Mouse (Mus musculus) G1E (cell line): ENCODE data around the gene Rptor. TPM values are rescaled to one million over a fixed set of nuclear protein-coding genes. Genes with fewer than 3 reads are reported as not detected.
A peak's percentile ranks its signal among the peaks of the same experiment; 100 is the strongest.

ENCODE experiments used
- ATAC-seq: 2 replicates; pipeline ENCODE4 v1.8.0; 2016; ENCODE audit warnings: mild to moderate bottlenecking; ENCODE audit not compliant: insufficient number of reproducible peaks, poor library complexity, low FRiP score, severe bottlenecking; ENCODE audit errors: extremely low read depth
- DNase-seq: peaks from one replicate; pipeline ENCODE4 v3.0.0; 2012; ENCODE audit warnings: low spot score
- H3K27me3 ChIP-seq: 2 replicates; pipeline ENCODE4 v1.6.1; 2012; ENCODE audit warnings: mild to moderate bottlenecking, low read length, inconsistent platforms; ENCODE audit not compliant: insufficient read depth
- H3K36me3 ChIP-seq: replicated peaks from 2 replicates; pipeline ENCODE3; 2012; ENCODE audit warnings: mild to moderate bottlenecking, inconsistent platforms
- H3K4me1 ChIP-seq: 2 replicates; pipeline ENCODE4 v1.6.1; 2012; ENCODE audit warnings: low read depth, low read length, inconsistent platforms, mixed read lengths; ENCODE audit not compliant: insufficient read depth
- H3K4me3 ChIP-seq: 2 replicates; pipeline ENCODE4 v1.5.1; 2012; ENCODE audit warnings: low read depth, mild to moderate bottlenecking, inconsistent platforms, low read length, moderate library complexity, mixed read lengths
- H3K9me3 ChIP-seq: replicated peaks from 2 replicates; pipeline ENCODE4 v1.6.1; 2012; ENCODE audit warnings: inconsistent platforms
- CTCF ChIP-seq: IDR thresholded peaks from 2 replicates; pipeline ENCODE4 v1.5.1; 2012; ENCODE audit warnings: low read depth, low read length, inconsistent platforms, mixed read lengths
- GATA1 ChIP-seq: IDR thresholded peaks from 2 replicates; pipeline ENCODE4 v1.6.1; 2012; ENCODE audit warnings: borderline replicate concordance, low read length, inconsistent platforms, mixed read lengths
- GATA2 ChIP-seq: IDR thresholded peaks from 2 replicates; pipeline ENCODE4 v1.6.1; 2012; ENCODE audit warnings: low read depth, low read length, inconsistent platforms, borderline replicate concordance
- POLR2AphosphoS5 ChIP-seq: IDR thresholded peaks from 2 replicates; pipeline ENCODE4 v1.6.1; 2012; ENCODE audit warnings: low read depth, low read length, inconsistent platforms; ENCODE audit not compliant: insufficient replicate concordance
- TAL1 ChIP-seq: conservative IDR thresholded peaks from 2 replicates; pipeline ENCODE4 v1.6.1; 2012; ENCODE audit warnings: low read depth, low read length, inconsistent platforms, mixed read lengths
- polyA plus RNA-seq: library from polyadenylated mRNA; stranded (reverse); fragments of >175 nt; gene quantifications from 2 replicates; pipeline ENCODE4 v1.2.3, GENCODE M21; 2012
- total RNA-seq, 2 experiments: library from RNA; stranded (forward) in 1 of 2; stranded (reverse) in 1 of 2; fragments of 200-1000 nt in 1 of 2; fragments of >200 nt in 1 of 2; fragmentation: Nextera tagmentation in 1 of 2; gene quantifications; 2 replicates each; pipeline ENCODE4 v1.2.3; 2014 to 2017

Rptor gene
- total and polyA plus RNA-seq, 3 experiments: 17.9 to 51.9 (median 46.5) TPM

DNA sequence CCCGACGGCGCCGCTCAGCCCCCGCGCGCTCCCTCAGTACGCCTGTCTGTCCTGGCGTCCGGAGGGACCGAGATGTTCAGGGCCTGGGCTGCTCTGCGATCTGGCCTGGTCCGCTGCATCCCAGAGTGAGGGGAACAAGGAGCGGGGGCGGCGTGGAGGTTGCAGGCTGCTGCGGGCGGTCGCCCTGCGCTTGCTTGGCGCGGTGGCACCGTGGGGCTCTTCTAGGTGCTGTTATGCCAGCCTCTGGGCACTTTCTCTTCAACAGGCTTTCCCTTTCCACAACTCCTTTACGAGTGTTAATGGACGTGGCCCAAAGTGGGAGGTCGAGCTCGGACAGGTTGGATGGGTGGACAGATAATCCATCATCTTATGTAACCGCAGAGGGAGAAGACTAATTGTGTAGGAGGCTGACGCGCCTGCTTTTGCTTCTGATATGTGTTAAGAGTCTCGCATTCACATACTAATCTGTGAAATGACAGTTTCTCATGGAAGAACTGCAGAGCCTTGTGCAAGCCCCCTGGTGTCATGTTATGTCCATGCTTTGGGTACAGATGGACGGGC, 340.8 kb downstream of the Rptor start:
- ATAC-seq: no peak

DNA sequence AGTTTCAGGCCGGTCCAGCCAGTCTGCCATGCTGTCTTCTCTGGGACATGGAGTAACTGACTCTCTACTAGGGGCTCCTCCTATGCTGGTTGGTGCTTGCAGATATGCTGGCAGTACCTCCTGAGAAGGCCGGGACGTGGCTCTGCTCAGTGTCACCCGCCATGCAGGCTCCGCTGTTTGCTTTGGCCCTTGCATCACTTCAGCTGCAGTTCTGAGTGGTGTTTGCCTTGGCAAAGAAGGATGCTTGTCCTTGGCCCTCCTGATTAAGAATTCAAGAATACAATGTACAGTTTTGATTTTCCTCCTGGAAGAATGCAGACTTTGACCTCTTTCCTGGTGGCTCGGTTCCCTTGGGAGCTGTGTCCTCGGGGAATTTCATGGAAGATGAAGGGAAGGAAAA, 342.6 kb downstream of the Rptor start:
- DNase-seq: no peak
- H3K4me3 ChIP-seq: no peak overlapping the region
- H3K9me3 ChIP-seq: no peaks in the 10 kb centered on the region
- H3K36me3 ChIP-seq: no peaks in the 10 kb centered on the region
- peaks cover 78% of the 10 kb centered on the region for H3K27me3 ChIP-seq
- peaks cover 27% of the 10 kb centered on the region for H3K4me1 ChIP-seq
- ATAC-seq: no peak
- TF ChIP-seq GATA2 (no peak), CTCF (no peak), TAL1 (no peak), GATA1 (no peak), POLR2AphosphoS5 (no peak)

More for the DNA sequence above, 340.8 kb downstream of the Rptor start:
- TF ChIP-seq CTCF: no peak
- TF ChIP-seq GATA1: no peak
- no peak for TF ChIP-seq POLR2AphosphoS5
- TF ChIP-seq GATA2: no peak
- TF ChIP-seq TAL1: no peak
- DNase-seq: peak; percentile 27
- Histone ChIP-seq H3K27me3 (peaks cover 90% of the 10 kb centered on the region), H3K4me1 (peaks cover 29% of the 10 kb centered on the region), H3K36me3 (no peaks in the 10 kb centered on the region), H3K9me3 (no peaks in the 10 kb centered on the region), H3K4me3 (peak overlapping the region; percentile 71)

DNA sequence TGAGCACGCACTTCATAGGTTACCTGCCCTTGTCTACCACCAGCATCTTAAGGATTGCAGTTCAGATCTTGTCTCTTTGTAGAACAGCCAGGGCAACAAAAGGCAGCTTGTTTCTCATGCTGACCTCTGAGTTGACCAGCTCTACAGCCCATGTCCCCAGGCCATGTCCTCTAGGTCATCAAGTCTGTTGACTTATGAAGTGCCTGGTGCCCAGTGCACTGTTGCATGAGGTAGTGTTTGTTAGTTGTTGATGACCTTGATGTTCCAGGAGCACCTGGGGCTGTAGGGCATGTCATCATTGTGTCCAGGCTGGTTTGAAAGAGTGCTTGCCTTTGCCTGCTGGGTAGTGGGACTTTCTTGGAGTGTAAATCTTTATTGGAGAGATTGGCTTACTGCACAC, 344.7 kb downstream of the Rptor start:
- ATAC-seq: no peak
- Histone ChIP-seq H3K36me3 (no peaks in the 10 kb centered on the region), H3K4me3 (no peak overlapping the region), H3K4me1 (peaks cover 11% of the 10 kb centered on the region), H3K27me3 (peaks cover 57% of the 10 kb centered on the region), H3K9me3 (no peaks in the 10 kb centered on the region)
- no peak for DNase-seq
- TF ChIP-seq GATA1 (no peak), POLR2AphosphoS5 (no peak), CTCF (no peak), GATA2 (no peak), TAL1 (no peak)

DNA sequence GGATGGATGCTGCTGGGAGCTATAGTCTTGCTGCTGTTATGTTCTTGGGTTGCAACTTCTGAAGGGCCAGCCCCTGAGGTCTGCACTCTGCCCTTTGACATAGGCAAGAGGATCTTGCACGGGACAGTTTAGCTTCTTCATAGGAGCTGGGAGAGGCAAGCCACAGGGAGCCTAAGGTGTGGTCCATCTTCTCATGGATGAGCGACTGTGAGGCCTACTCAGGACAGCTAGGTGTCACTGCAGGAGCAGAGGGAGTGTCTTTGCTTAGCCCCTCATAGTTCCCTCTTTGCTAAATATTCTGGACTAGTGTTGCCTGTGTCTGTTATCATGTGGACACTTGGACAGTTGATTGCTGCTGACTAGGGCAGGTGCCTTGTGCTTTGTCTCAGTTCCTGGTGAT, 345.2 kb downstream of the Rptor start:
- Histone ChIP-seq H3K4me1 (peaks cover 10% of the 10 kb centered on the region), H3K9me3 (no peaks in the 10 kb centered on the region), H3K4me3 (no peak overlapping the region), H3K27me3 (peaks cover 58% of the 10 kb centered on the region), H3K36me3 (no peaks in the 10 kb centered on the region)
- TF ChIP-seq CTCF: no peak
- TF ChIP-seq GATA2: no peak
- TF ChIP-seq TAL1: no peak
- no peak for TF ChIP-seq GATA1
- TF ChIP-seq POLR2AphosphoS5: no peak
- no peak for ATAC-seq
- no peak for DNase-seq

DNA sequence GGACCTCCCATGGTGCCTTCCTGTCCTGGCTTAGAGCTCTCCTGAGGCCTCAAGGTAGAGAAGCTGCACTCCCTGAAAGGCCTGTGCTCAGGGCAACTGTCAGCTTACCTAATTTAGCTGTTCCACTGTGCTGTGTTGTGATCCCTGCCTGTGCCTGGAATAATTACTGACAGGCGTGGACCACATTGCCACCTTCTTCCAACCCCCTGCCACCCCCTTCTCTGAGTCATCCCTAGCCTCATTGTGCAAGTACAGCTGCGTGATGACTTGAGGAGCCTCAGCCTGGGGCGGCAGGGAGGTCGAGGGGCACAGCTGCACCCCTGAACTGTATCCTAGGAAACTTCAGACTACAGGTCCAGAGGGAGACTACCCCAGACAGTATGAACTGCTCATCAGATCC, 345.6 kb downstream of the Rptor start:
- H3K4me3 ChIP-seq: no peak overlapping the region
- no peak for TF ChIP-seq GATA2
- TF ChIP-seq CTCF: no peak
- no peak for TF ChIP-seq GATA1
- no peak for TF ChIP-seq POLR2AphosphoS5
- TF ChIP-seq TAL1: no peak
- ATAC-seq (no peak), DNase-seq (no peak)
- no peaks in the 10 kb centered on the region for H3K36me3 ChIP-seq
- H3K4me1 ChIP-seq: peaks cover 6% of the 10 kb centered on the region
- H3K27me3 ChIP-seq: peaks cover 58% of the 10 kb centered on the region
- no peaks in the 10 kb centered on the region for H3K9me3 ChIP-seq

DNA sequence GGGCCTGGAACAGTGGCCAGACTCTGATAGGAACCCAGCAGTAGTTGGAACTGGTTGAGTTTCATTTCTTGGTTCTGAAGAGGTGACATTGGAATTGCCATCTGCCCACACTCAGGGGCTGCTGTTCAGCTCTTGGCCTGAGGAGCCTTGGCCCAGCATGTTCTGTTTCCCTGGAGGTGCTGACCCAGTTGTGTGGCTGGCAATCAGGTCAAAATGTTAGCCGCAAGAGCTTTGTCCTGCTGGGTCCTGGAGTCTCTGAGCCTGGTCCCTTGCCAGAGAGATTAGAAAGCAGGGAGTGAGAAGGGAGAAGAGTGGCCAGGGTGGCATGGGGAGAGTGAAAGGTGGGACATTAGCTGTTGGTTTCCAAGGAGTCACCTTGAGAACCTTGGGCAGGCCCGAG, 346.1 kb downstream of the Rptor start:
- Histone ChIP-seq H3K9me3 (no peaks in the 10 kb centered on the region), H3K27me3 (peaks cover 53% of the 10 kb centered on the region), H3K4me1 (peaks cover under 1% of the 10 kb centered on the region), H3K4me3 (no peak overlapping the region), H3K36me3 (no peaks in the 10 kb centered on the region)
- no peak for TF ChIP-seq CTCF
- TF ChIP-seq GATA1: no peak
- no peak for TF ChIP-seq TAL1
- no peak for TF ChIP-seq GATA2
- TF ChIP-seq POLR2AphosphoS5: no peak
- no peak for ATAC-seq
- no peak for DNase-seq

Other genes starting within 250 kb of the Rptor start
- 14.5 and 22.4 TPM in 2 replicates for gene Sgsh, start 247.4 kb upstream of the Rptor start, total RNA-seq (2014; fragmentation: Nextera tagmentation)
- gene Sgsh, start 247.4 kb upstream of the Rptor start, total RNA-seq (2017): 13.2 and 17.8 TPM in 2 replicates
- 26.5 and 26.6 TPM in 2 replicates for gene Sgsh, start 247.4 kb upstream of the Rptor start, polyA plus RNA-seq
- gene Slc26a11, start 247.3 kb upstream of the Rptor start, total RNA-seq (2014; fragmentation: Nextera tagmentation): 4.9 and 8.0 TPM in 2 replicates
- gene Slc26a11, start 247.3 kb upstream of the Rptor start, total RNA-seq (2017): 4.4 and 6.9 TPM in 2 replicates
- gene Slc26a11, start 247.3 kb upstream of the Rptor start, polyA plus RNA-seq: 4.9 and 5.2 TPM in 2 replicates
- gene Rnf213, start 209.8 kb upstream of the Rptor start, total RNA-seq (2014; fragmentation: Nextera tagmentation): 54.7 and 66.4 TPM in 2 replicates
- gene Rnf213, start 209.8 kb upstream of the Rptor start, total RNA-seq (2017): 39.7 and 46.3 TPM in 2 replicates
- 2.3 and 3.5 TPM in 2 replicates for gene Rnf213, start 209.8 kb upstream of the Rptor start, polyA plus RNA-seq
- gene Endov, start 111.6 kb upstream of the Rptor start, total RNA-seq (2014; fragmentation: Nextera tagmentation): 12.4 and 16.6 TPM in 2 replicates
- 8.9 and 15.3 TPM in 2 replicates for gene Endov, start 111.6 kb upstream of the Rptor start, total RNA-seq (2017)
- 14.4 and 15.9 TPM in 2 replicates for gene Endov, start 111.6 kb upstream of the Rptor start, polyA plus RNA-seq
- gene Nptx1, start 55.2 kb upstream of the Rptor start, total RNA-seq (2014; fragmentation: Nextera tagmentation): not detected in 2 replicates
- gene Nptx1, start 55.2 kb upstream of the Rptor start, total RNA-seq (2017): 0.11 TPM in 1 of 2 replicates, not detected in the other
- not detected in 2 replicates for gene Nptx1, start 55.2 kb upstream of the Rptor start, polyA plus RNA-seq